In the genomic region with DNA sequence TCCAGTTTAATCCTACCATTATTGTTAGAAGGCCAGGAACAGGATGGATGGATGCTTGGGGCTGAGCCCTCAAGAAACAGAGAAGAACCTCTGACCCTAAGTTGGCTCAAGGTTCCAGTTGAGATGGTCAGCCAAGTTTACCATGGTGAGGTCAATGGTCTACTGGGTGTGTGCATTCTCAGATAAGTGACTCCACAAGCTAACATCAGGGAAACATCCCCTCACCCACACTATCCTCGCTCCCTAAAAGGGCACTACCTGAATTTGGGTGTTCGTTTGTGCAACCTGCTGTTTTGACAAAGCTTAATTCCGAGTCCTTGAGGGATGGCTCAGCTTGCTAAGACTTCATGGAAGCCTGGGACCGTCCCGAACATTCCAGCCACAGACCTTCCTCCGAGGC, we compare ENCODE assay signal across 8 mouse cellular contexts. TPM values are rescaled to one million over a fixed set of nuclear protein-coding genes. Genes with fewer than 3 reads are reported as not detected.
DNase-seq lines count a peak whose midpoint lies in the region; ATAC-seq lines count a peak whose summit lies in the region.

No protein-coding gene starts in this region.

- intact Hi-C loops in heart, postnatal 36 days (cut with DNase I), result no loop called here
- intact Hi-C loops in left cerebral cortex, postnatal 4 days (cut with DNase I), result no loop called here

- no peaks in the 10 kb centered on the region for H3K9me3 ChIP-seq in heart, embryonic 16.5 days (replicated peaks; ENCODE audit: control insufficient read depth, low read length)
- H3K9me3 ChIP-seq in intestine, embryonic 15.5 days, result no peaks in the 10 kb centered on the region
- H3K9me3 ChIP-seq in midbrain, embryonic 13.5 days, result no peaks in the 10 kb centered on the region

- peaks cover 4% of the 10 kb centered on the region for H3K4me1 ChIP-seq in heart, embryonic 16.5 days (ENCODE audit: control insufficient read depth, insufficient read depth, low read length)
- no peaks in the 10 kb centered on the region for H3K4me1 ChIP-seq in brown adipose tissue, adult 24 weeks (ENCODE audit: control insufficient read depth, insufficient read depth, insufficient read length, low read length)
- peaks cover 24% of the 10 kb centered on the region for H3K4me1 ChIP-seq in intestine, embryonic 15.5 days (replicated peaks)
- peaks cover 32% of the 10 kb centered on the region for H3K4me1 ChIP-seq in midbrain, embryonic 13.5 days (replicated peaks)

- H3K4me3 ChIP-seq in heart, embryonic 16.5 days (ENCODE audit: low read length), result peak overlapping the region; percentile 64
- H3K4me3 ChIP-seq in brown adipose tissue, adult 24 weeks (ENCODE audit: insufficient read depth, low read depth, low read length), result peak overlapping the region; percentile 69
- peak overlapping the region; percentile 61 for H3K4me3 ChIP-seq in intestine, embryonic 15.5 days (replicated peaks)
- peak overlapping the region; percentile 60 for H3K4me3 ChIP-seq in midbrain, embryonic 13.5 days (replicated peaks)

- no peak for ATAC-seq in heart, embryonic 16.5 days (replicated peaks; ENCODE audit: extremely low read depth, insufficient read depth, low FRiP score)
- ATAC-seq in intestine, embryonic 15.5 days, result no peak
- ATAC-seq in midbrain, embryonic 13.5 days, result no peak

- no peaks in the 10 kb centered on the region for H3K36me3 ChIP-seq in heart, embryonic 16.5 days (ENCODE audit: control insufficient read depth, insufficient read depth)
- H3K36me3 ChIP-seq in intestine, embryonic 15.5 days, result no peaks in the 10 kb centered on the region
- no peaks in the 10 kb centered on the region for H3K36me3 ChIP-seq in midbrain, embryonic 13.5 days

- H3K27me3 ChIP-seq in heart, embryonic 16.5 days (ENCODE audit: control insufficient read depth, insufficient read depth, low read length), result no peaks in the 10 kb centered on the region
- no peaks in the 10 kb centered on the region for H3K27me3 ChIP-seq in intestine, embryonic 15.5 days (replicated peaks)
- H3K27me3 ChIP-seq in midbrain, embryonic 13.5 days, result peaks cover 22% of the 10 kb centered on the region

- H3K4me2 ChIP-seq in heart, embryonic 16.5 days (ENCODE audit: low read depth, low read length), result peak overlapping the region; percentile 79
- H3K4me2 ChIP-seq in intestine, embryonic 15.5 days (replicated peaks), result peak overlapping the region; percentile 95
- H3K4me2 ChIP-seq in midbrain, embryonic 13.5 days (replicated peaks), result peak overlapping the region; percentile 88

- no peak overlapping the region for H3K27ac ChIP-seq in heart, embryonic 16.5 days (ENCODE audit: low read length)
- H3K27ac ChIP-seq in brown adipose tissue, adult 24 weeks (replicated peaks; ENCODE audit: low read depth, low read length), result no peak overlapping the region
- no peak overlapping the region for H3K27ac ChIP-seq in intestine, embryonic 15.5 days
- no peak overlapping the region for H3K27ac ChIP-seq in midbrain, embryonic 13.5 days

- peak overlapping the region; percentile 68 for H3K9ac ChIP-seq in heart, embryonic 16.5 days (ENCODE audit: low read length)
- H3K9ac ChIP-seq in intestine, embryonic 15.5 days, result peak overlapping the region; percentile 61
- peak overlapping the region; percentile 63 for H3K9ac ChIP-seq in midbrain, embryonic 13.5 days (replicated peaks)

- WGBS in heart, embryonic 16.5 days, result 7% methylated on average over 6 of the region's 6 CpGs
- WGBS in intestine, embryonic 15.5 days, result 8% methylated on average over 6 of the region's 6 CpGs
- WGBS in midbrain, embryonic 13.5 days, result 11% methylated on average over 6 of the region's 6 CpGs

- DNase-seq in heart, postnatal 36 days, result no peak
- no peak for DNase-seq in left cerebral cortex, postnatal 4 days
- no peak for DNase-seq in ovary, postnatal 14 days (ENCODE audit: low spot score)
- no peak for DNase-seq in gastrocnemius, postnatal 4 days (ENCODE audit: low spot score in 2 of 2)

RNA-seq across cellular contexts. Expression of gene Kcnk5, which starts 1.3 kb away (rescaled TPM):
- 3.9 and 4.1 TPM in 2 replicates for polyA plus RNA-seq in heart, embryonic 16.5 days (2015; fragmentation: Nextera tagmentation; extraction: Ambion mirVana)
- under 1 TPM; 0.54 to 0.75 TPM for total RNA-seq in heart, postnatal 36 days (2021)
- 0.54 and 0.59 TPM in 2 replicates for polyA plus RNA-seq in brown adipose tissue, adult 24 weeks (2012; ENCODE audit: insufficient read depth, insufficient read length, missing spikeins)
- polyA plus RNA-seq in intestine, embryonic 15.5 days (2015; fragmentation: Nextera tagmentation; extraction: Ambion mirVana), result 9.5 TPM in 2 replicates
- 2.0 and 2.7 TPM in 2 replicates for polyA plus RNA-seq in midbrain, embryonic 13.5 days (2015; fragmentation: Nextera tagmentation; extraction: Ambion mirVana)
- total RNA-seq in left cerebral cortex, postnatal 4 days (2021), result 1 to 10 TPM in 1 of 2 experiments, under 1 TPM in 1; 0.83 to 1.0 TPM
- 1 to 10 TPM; 1.6 to 2.9 TPM for total RNA-seq in gastrocnemius, postnatal 4 days (2021)

RNA-seq across cellular contexts. Expression of gene Saysd1, which starts 42.0 kb away (rescaled TPM):
- polyA plus RNA-seq in heart, embryonic 16.5 days (2015; fragmentation: Nextera tagmentation; extraction: Ambion mirVana), result 9.1 and 9.3 TPM in 2 replicates
- 1 to 10 TPM; 2.7 to 3.2 TPM for total RNA-seq in heart, postnatal 36 days (2021)
- 2.5 and 3.7 TPM in 2 replicates for polyA plus RNA-seq in brown adipose tissue, adult 24 weeks (2012; ENCODE audit: insufficient read depth, insufficient read length, missing spikeins)
- 15.8 and 16.8 TPM in 2 replicates for polyA plus RNA-seq in intestine, embryonic 15.5 days (2015; fragmentation: Nextera tagmentation; extraction: Ambion mirVana)
- polyA plus RNA-seq in midbrain, embryonic 13.5 days (2015; fragmentation: Nextera tagmentation; extraction: Ambion mirVana), result 14.8 and 15.1 TPM in 2 replicates
- total RNA-seq in left cerebral cortex, postnatal 4 days (2021), result 1 to 10 TPM; 5.2 to 6.0 TPM
- total RNA-seq in gastrocnemius, postnatal 4 days (2021), result 1 to 10 TPM; 2.6 to 2.9 TPM
